Comparison of ENCODE assay signal across 31 mouse cellular contexts in genomic region chr4:82636658-82637057, GRCm38 (mm10).
DNase-seq lines count a peak whose midpoint lies in the region; ATAC-seq and TF ChIP-seq lines count a peak whose summit lies in the region.
"Had no signal": no experiment of that assay in that cellular context is flagged by ENCODE, and none has a peak within 500 bp of the region (broad histone marks: within the 10 kb centered on the region; RNA-seq: fewer than 3 reads in every experiment).

No protein-coding gene starts in this region.

- no peak for TF ChIP-seq CTCF in brain, embryonic 14.5 days (IDR thresholded peaks at IDR 0.05; ENCODE audit: borderline replicate concordance, extremely low read depth, insufficient read depth, insufficient read length)

- peak overlapping the region; percentile 23; the same call in 1 of the 2 replicates for H3K27ac ChIP-seq in forebrain, embryonic 14.5 days (ENCODE audit: low read depth, low read length)
- no peak overlapping the region for H3K27ac ChIP-seq in forebrain, embryonic 10.5 days
- H3K27ac ChIP-seq in hindbrain, embryonic 14.5 days, result no peak overlapping the region
- H3K27ac ChIP-seq: embryonic facial prominence, embryonic 10.5 days; embryonic facial prominence, embryonic 13.5 days; gastrocnemius, adult 2 months; heart, embryonic 15.5 days; hindbrain, embryonic 12.5 days; intestine, embryonic 15.5 days had no signal

- H3K4me2 ChIP-seq in forebrain, embryonic 14.5 days (ENCODE audit: low read length), result no peak overlapping the region
- no peak overlapping the region for H3K4me2 ChIP-seq in hindbrain, embryonic 14.5 days (replicated peaks)
- H3K4me2 ChIP-seq: embryonic facial prominence, embryonic 13.5 days; heart, embryonic 12.5 days; heart, embryonic 15.5 days; hindbrain, embryonic 12.5 days; intestine, embryonic 15.5 days had no signal

- peaks cover 12% of the 10 kb centered on the region for H3K4me1 ChIP-seq in forebrain, embryonic 14.5 days (ENCODE audit: control insufficient read depth, insufficient read depth, low read length)
- peaks cover 6% of the 10 kb centered on the region; the same call in 1 of the 2 replicates for H3K4me1 ChIP-seq in forebrain, embryonic 10.5 days
- H3K4me1 ChIP-seq in hindbrain, embryonic 14.5 days (replicated peaks; ENCODE audit: control insufficient read depth, insufficient read depth, low read length), result no peaks in the 10 kb centered on the region
- H3K4me1 ChIP-seq: embryonic facial prominence, embryonic 10.5 days; intestine, embryonic 15.5 days had no signal

- WGBS in forebrain, embryonic 14.5 days, result 9% methylated on average over 5 of the region's 5 CpGs
- WGBS in forebrain, embryonic 10.5 days, result 44% methylated on average over 5 of the region's 5 CpGs
- WGBS in hindbrain, embryonic 14.5 days, result 45% methylated on average over 5 of the region's 5 CpGs

- no peak overlapping the region for H3K9ac ChIP-seq in forebrain, embryonic 14.5 days (ENCODE audit: low read length)
- H3K9ac ChIP-seq in hindbrain, embryonic 14.5 days, result no peak overlapping the region
- H3K9ac ChIP-seq: embryonic facial prominence, embryonic 13.5 days; heart, embryonic 12.5 days; heart, embryonic 15.5 days; hindbrain, embryonic 12.5 days; intestine, embryonic 15.5 days had no signal

- ATAC-seq in forebrain, embryonic 14.5 days, result peak; percentile 68
- ATAC-seq in hindbrain, embryonic 14.5 days (ENCODE audit: low FRiP score), result no peak
- ATAC-seq: hindbrain, embryonic 16.5 days; intestine, embryonic 15.5 days had no signal

- intact Hi-C loops in heart, postnatal 25 days (cut with DNase I), result no loop called here

- no peaks in the 10 kb centered on the region for H3K27me3 ChIP-seq in forebrain, embryonic 14.5 days (replicated peaks; ENCODE audit: control insufficient read depth, insufficient read depth, low read length)
- no peaks in the 10 kb centered on the region for H3K27me3 ChIP-seq in forebrain, embryonic 10.5 days (ENCODE audit: poor library complexity, severe bottlenecking)
- H3K27me3 ChIP-seq in hindbrain, embryonic 14.5 days (ENCODE audit: control insufficient read depth, insufficient read depth, low read length), result no peaks in the 10 kb centered on the region
- H3K27me3 ChIP-seq: CH12.LX; embryonic facial prominence, embryonic 13.5 days; heart, embryonic 12.5 days; heart, embryonic 15.5 days; hindbrain, embryonic 12.5 days; intestine, embryonic 15.5 days had no signal

- H3K4me3 ChIP-seq in forebrain, embryonic 14.5 days (ENCODE audit: low read depth, low read length), result no peak overlapping the region
- H3K4me3 ChIP-seq in forebrain, embryonic 10.5 days, result no peak overlapping the region
- no peak overlapping the region for H3K4me3 ChIP-seq in hindbrain, embryonic 14.5 days (replicated peaks; ENCODE audit: low read length)
- H3K4me3 ChIP-seq: embryonic facial prominence, embryonic 10.5 days; embryonic facial prominence, embryonic 13.5 days; erythroblast, embryonic 14.5 days; gastrocnemius, adult 2 months; heart, embryonic 12.5 days; heart, embryonic 15.5 days; hindbrain, embryonic 12.5 days; intestine, embryonic 15.5 days had no signal

- H3K9me3 ChIP-seq in forebrain, embryonic 14.5 days (replicated peaks; ENCODE audit: control insufficient read depth, low read length), result no peaks in the 10 kb centered on the region
- H3K9me3 ChIP-seq in forebrain, embryonic 10.5 days, result no peaks in the 10 kb centered on the region
- no peaks in the 10 kb centered on the region for H3K9me3 ChIP-seq in hindbrain, embryonic 14.5 days (ENCODE audit: control insufficient read depth, low read length)
- H3K9me3 ChIP-seq: embryonic facial prominence, embryonic 10.5 days; embryonic facial prominence, embryonic 13.5 days; heart, embryonic 12.5 days; heart, embryonic 15.5 days; hindbrain, embryonic 12.5 days; intestine, embryonic 15.5 days had no signal

- peak; percentile 68 for DNase-seq in forebrain, embryonic 14.5 days (ENCODE audit: low spot score)
- no peak for DNase-seq in forebrain, embryonic 10.5 days (ENCODE audit: extremely low spot score, low spot score)
- DNase-seq in heart, adult 11 months, result peak; percentile 43
- DNase-seq in heart, postnatal 25 days (ENCODE audit: low spot score), result no peak
- DNase-seq in brain, embryonic 14.5 days (ENCODE audit: low read depth), result peak; percentile 77
- no peak for DNase-seq in urinary bladder, postnatal 14 days (ENCODE audit: low spot score)
- DNase-seq in hindbrain, embryonic 14.5 days (ENCODE audit: low spot score), result no peak
- DNase-seq: adrenal gland, adult 2 months; adrenal gland, postnatal 14 days; B cell, adult 2 months; cerebellum, adult 11-12 months; cerebellum, adult 8-10 months; cerebellum, postnatal 10 days; cerebellum, postnatal 36 days; embryo, embryonic 11 days; gastrocnemius, adult 2 months; gastrocnemius, postnatal 14 days; heart, adult 18-20 months; heart, postnatal 10 days; heart, postnatal 4 days; kidney, adult 11 months had no signal

- TF ChIP-seq POLR2A in brain, embryonic 14.5 days (IDR thresholded peaks at IDR 0.05; ENCODE audit: borderline replicate concordance, extremely low read depth, insufficient read depth, insufficient read length, poor library complexity, severe bottlenecking), result no peak

- H3K36me3 ChIP-seq in forebrain, embryonic 14.5 days (ENCODE audit: control insufficient read depth, insufficient read depth, low read length), result no peaks in the 10 kb centered on the region
- H3K36me3 ChIP-seq in forebrain, embryonic 10.5 days (replicated peaks), result no peaks in the 10 kb centered on the region
- no peaks in the 10 kb centered on the region for H3K36me3 ChIP-seq in hindbrain, embryonic 14.5 days (replicated peaks; ENCODE audit: control insufficient read depth, insufficient read depth)
- H3K36me3 ChIP-seq: embryonic facial prominence, embryonic 10.5 days; embryonic facial prominence, embryonic 13.5 days; G1E; heart, embryonic 12.5 days; heart, embryonic 15.5 days; hindbrain, embryonic 12.5 days; intestine, embryonic 15.5 days had no signal

Comparison
In these comparisons a context has a peak if more than half of its experiments do, and no peak if none do; other contexts are left out.
1. DNase-seq: peak in forebrain, embryonic 14.5 days (single experiment), heart, adult 11 months (single experiment) and brain, embryonic 14.5 days (single experiment); none in forebrain, embryonic 10.5 days (single experiment), heart, postnatal 25 days (single experiment), urinary bladder, postnatal 14 days (single experiment) and hindbrain, embryonic 14.5 days (single experiment).